21 mouse cellular contexts compared by ENCODE assay signal in genomic region chr8:111803362-111803761, GRCm38 (mm10). TPM values are rescaled to one million over a fixed set of nuclear protein-coding genes. Genes with fewer than 3 reads are reported as not detected.
A peak's percentile ranks its signal among the peaks of the same experiment; 100 is the strongest.
DNase-seq lines count a peak whose midpoint lies in the region; ATAC-seq and TF ChIP-seq lines count a peak whose summit lies in the region.
"Had no signal": no experiment of that assay in that cellular context is flagged by ENCODE, and none has a peak within 500 bp of the region (broad histone marks: within the 10 kb centered on the region; RNA-seq: fewer than 3 reads in every experiment).

No protein-coding gene starts in this region.

- no peaks in the 10 kb centered on the region for H3K36me3 ChIP-seq in heart, embryonic 15.5 days
- no peaks in the 10 kb centered on the region for H3K36me3 ChIP-seq in kidney, postnatal 0 days (ENCODE audit: insufficient read depth, low read length)
- no peaks in the 10 kb centered on the region; the same call in 1 of the 2 replicates for H3K36me3 ChIP-seq in kidney, embryonic 14.5 days (ENCODE audit: control insufficient read depth, insufficient read depth, low read length)
- H3K36me3 ChIP-seq in embryonic facial prominence, embryonic 14.5 days (ENCODE audit: control insufficient read depth, insufficient read depth, low read length) = peaks cover 18% of the 10 kb centered on the region; the same call in 1 of the 2 replicates
- peaks cover 26% of the 10 kb centered on the region for H3K36me3 ChIP-seq in limb, embryonic 14.5 days (ENCODE audit: control insufficient read depth, insufficient read depth, low read length)
- no peaks in the 10 kb centered on the region for H3K36me3 ChIP-seq in midbrain, embryonic 15.5 days (replicated peaks)

- intact Hi-C loops in heart, postnatal 10 days (cut with DNase I) = no loop called here

- 56% methylated on average over 8 of the region's 8 CpGs for WGBS in heart, embryonic 15.5 days
- 66% methylated on average over 8 of the region's 8 CpGs for WGBS in kidney, postnatal 0 days
- WGBS in kidney, embryonic 14.5 days = 70% methylated on average over 8 of the region's 8 CpGs
- WGBS in embryonic facial prominence, embryonic 14.5 days = 80% methylated on average over 8 of the region's 8 CpGs
- WGBS in limb, embryonic 14.5 days = 75% methylated on average over 8 of the region's 8 CpGs
- WGBS in midbrain, embryonic 15.5 days = 76% methylated on average over 8 of the region's 8 CpGs

- H3K9ac ChIP-seq in heart, embryonic 15.5 days = no peak overlapping the region
- H3K9ac ChIP-seq in kidney, postnatal 0 days (ENCODE audit: low read depth, low read length) = no peak overlapping the region
- H3K9ac ChIP-seq in kidney, embryonic 14.5 days (ENCODE audit: low read depth, low read length) = no peak overlapping the region
- H3K9ac ChIP-seq in embryonic facial prominence, embryonic 14.5 days (ENCODE audit: low read depth, low read length) = no peak overlapping the region
- H3K9ac ChIP-seq in limb, embryonic 14.5 days (ENCODE audit: low read depth, low read length, severe bottlenecking) = no peak overlapping the region
- H3K9ac ChIP-seq in midbrain, embryonic 15.5 days = no peak overlapping the region
- H3K9ac ChIP-seq: forebrain, postnatal 0 days had no signal

- peaks cover 23% of the 10 kb centered on the region for H3K4me1 ChIP-seq in heart, embryonic 15.5 days (replicated peaks)
- H3K4me1 ChIP-seq in kidney, postnatal 0 days (replicated peaks; ENCODE audit: insufficient read depth, low read length) = 0 out of 2 replicates have a peak, but pooled peaks cover 15% of the 10 kb centered on the region
- H3K4me1 ChIP-seq in kidney, embryonic 14.5 days (ENCODE audit: control insufficient read depth, insufficient read depth, low read length) = peaks cover 13% of the 10 kb centered on the region; the same call in 1 of the 2 replicates
- H3K4me1 ChIP-seq in embryonic facial prominence, embryonic 14.5 days (ENCODE audit: control insufficient read depth, insufficient read depth, low read length) = no peaks in the 10 kb centered on the region
- no peaks in the 10 kb centered on the region for H3K4me1 ChIP-seq in limb, embryonic 14.5 days (ENCODE audit: control insufficient read depth, insufficient read depth, low read length)
- no peaks in the 10 kb centered on the region for H3K4me1 ChIP-seq in midbrain, embryonic 15.5 days
- H3K4me1 ChIP-seq: midbrain, embryonic 10.5 days had no signal

- no peak for TF ChIP-seq POLR2A in limb, embryonic 14.5 days (IDR thresholded peaks at IDR 0.05; ENCODE audit: borderline replicate concordance, extremely low read depth, insufficient read depth, insufficient read length)

- ATAC-seq in heart, embryonic 15.5 days (replicated peaks; ENCODE audit: insufficient number of reproducible peaks, insufficient read depth, low FRiP score, low read depth) = no peak
- ATAC-seq in kidney, postnatal 0 days (replicated peaks; ENCODE audit: low FRiP score, low read depth) = no peak
- ATAC-seq in kidney, embryonic 14.5 days (ENCODE audit: low FRiP score, low TSS enrichment) = no peak
- no peak for ATAC-seq in embryonic facial prominence, embryonic 14.5 days (ENCODE audit: low read depth)
- peak; percentile 53; the same call in 1 of the 2 replicates for ATAC-seq in limb, embryonic 14.5 days (ENCODE audit: low FRiP score, low read depth)
- no peak for ATAC-seq in midbrain, embryonic 15.5 days (replicated peaks)
- ATAC-seq: forebrain, postnatal 0 days had no signal

- no peak overlapping the region for H3K4me2 ChIP-seq in heart, embryonic 15.5 days
- H3K4me2 ChIP-seq in kidney, postnatal 0 days (ENCODE audit: low read length) = no peak overlapping the region
- no peak overlapping the region for H3K4me2 ChIP-seq in kidney, embryonic 14.5 days (replicated peaks; ENCODE audit: low read depth, low read length)
- H3K4me2 ChIP-seq in embryonic facial prominence, embryonic 14.5 days (ENCODE audit: low read depth, low read length) = no peak overlapping the region
- no peak overlapping the region for H3K4me2 ChIP-seq in limb, embryonic 14.5 days (replicated peaks; ENCODE audit: low read depth, low read length, severe bottlenecking)
- H3K4me2 ChIP-seq in midbrain, embryonic 15.5 days = no peak overlapping the region

- no peak overlapping the region for H3K4me3 ChIP-seq in heart, embryonic 15.5 days
- no peak overlapping the region for H3K4me3 ChIP-seq in kidney, postnatal 0 days (replicated peaks; ENCODE audit: low read depth, low read length)
- no peak overlapping the region for H3K4me3 ChIP-seq in kidney, embryonic 14.5 days (ENCODE audit: low read length)
- no peak overlapping the region for H3K4me3 ChIP-seq in embryonic facial prominence, embryonic 14.5 days (ENCODE audit: low read depth, low read length)
- no peak overlapping the region for H3K4me3 ChIP-seq in limb, embryonic 14.5 days (replicated peaks; ENCODE audit: low read length)
- no peak overlapping the region for H3K4me3 ChIP-seq in midbrain, embryonic 15.5 days
- H3K4me3 ChIP-seq: forebrain, embryonic 10.5 days; layer of hippocampus, adult 2 months; midbrain, embryonic 10.5 days had no signal

- DNase-seq in heart, postnatal 10 days = no peak
- DNase-seq in kidney, postnatal 0 days (ENCODE audit: low spot score) = no peak
- DNase-seq in embryonic facial prominence, embryonic 14.5 days (ENCODE audit: low spot score) = peak; percentile 52
- DNase-seq in limb, embryonic 14.5 days (ENCODE audit: low spot score) = no peak
- no peak for DNase-seq in urinary bladder, postnatal 25 days (ENCODE audit: low spot score)
- DNase-seq: adrenal gland, adult 2 months; cerebellum, adult 9-11 months; forebrain, postnatal 0 days; kidney, adult 9 months; layer of hippocampus, postnatal 36 days; liver; right cerebral cortex, postnatal 4 days; thymus, postnatal 25 days had no signal

- H3K27me3 ChIP-seq in heart, embryonic 15.5 days = no peaks in the 10 kb centered on the region
- H3K27me3 ChIP-seq in kidney, postnatal 0 days (ENCODE audit: insufficient read depth, low read length) = no peaks in the 10 kb centered on the region
- no peaks in the 10 kb centered on the region for H3K27me3 ChIP-seq in kidney, embryonic 14.5 days (ENCODE audit: control insufficient read depth, insufficient read depth, low read length)
- no peaks in the 10 kb centered on the region for H3K27me3 ChIP-seq in embryonic facial prominence, embryonic 14.5 days (replicated peaks; ENCODE audit: control insufficient read depth, insufficient read depth, low read length)
- no peaks in the 10 kb centered on the region for H3K27me3 ChIP-seq in limb, embryonic 14.5 days (ENCODE audit: control insufficient read depth, insufficient read depth, low read length)
- H3K27me3 ChIP-seq in midbrain, embryonic 15.5 days (replicated peaks) = no peaks in the 10 kb centered on the region

- H3K9me3 ChIP-seq in heart, embryonic 15.5 days (replicated peaks) = no peaks in the 10 kb centered on the region
- H3K9me3 ChIP-seq in kidney, postnatal 0 days (replicated peaks; ENCODE audit: low read length) = no peaks in the 10 kb centered on the region
- H3K9me3 ChIP-seq in kidney, embryonic 14.5 days (ENCODE audit: control insufficient read depth, low read length) = no peaks in the 10 kb centered on the region
- H3K9me3 ChIP-seq in embryonic facial prominence, embryonic 14.5 days (ENCODE audit: control insufficient read depth, low read length) = no peaks in the 10 kb centered on the region
- no peaks in the 10 kb centered on the region for H3K9me3 ChIP-seq in limb, embryonic 14.5 days (ENCODE audit: control insufficient read depth, low read length)
- no peaks in the 10 kb centered on the region for H3K9me3 ChIP-seq in midbrain, embryonic 15.5 days
- H3K9me3 ChIP-seq: forebrain, embryonic 10.5 days; midbrain, embryonic 10.5 days had no signal

- H3K27ac ChIP-seq in heart, embryonic 15.5 days = peak overlapping the region; percentile 72
- H3K27ac ChIP-seq in kidney, postnatal 0 days = peak overlapping the region; percentile 66; the same call in 1 of the 2 replicates
- no peak overlapping the region for H3K27ac ChIP-seq in kidney, embryonic 14.5 days (ENCODE audit: low read depth, low read length)
- H3K27ac ChIP-seq in embryonic facial prominence, embryonic 14.5 days (replicated peaks; ENCODE audit: low read depth, low read length) = 0 out of 2 replicates have a peak overlapping the region, but pooled peaks have one; percentile 52
- no peak overlapping the region for H3K27ac ChIP-seq in limb, embryonic 14.5 days (replicated peaks; ENCODE audit: low read depth, low read length)
- H3K27ac ChIP-seq in midbrain, embryonic 15.5 days = no peak overlapping the region
- H3K27ac ChIP-seq: forebrain, embryonic 10.5 days; layer of hippocampus, adult 2 months; macrophage; midbrain, embryonic 10.5 days had no signal

- TF ChIP-seq CTCF in kidney, postnatal 0 days (IDR thresholded peaks at IDR 0.05; ENCODE audit: low read depth) = no peak

RNA-seq across cellular contexts. Expression of gene Cfdp1, which starts 50.7 kb away (rescaled TPM):
- 117 and 122 TPM in 2 replicates for polyA plus RNA-seq in heart, embryonic 15.5 days (2015; fragmentation: Nextera tagmentation; extraction: Ambion mirVana)
- 10 to 100 TPM; 43.7 to 53.7 TPM for total RNA-seq in heart, postnatal 10 days (2021)
- polyA plus RNA-seq in kidney, postnatal 0 days (2015; fragmentation: Nextera tagmentation; extraction: Ambion mirVana) = 180 and 183 TPM in 2 replicates
- polyA plus RNA-seq in kidney, embryonic 14.5 days (2014; fragmentation: Nextera tagmentation; extraction: Ambion mirVana) = 221 and 289 TPM in 2 replicates
- 202 and 203 TPM in 2 replicates for polyA plus RNA-seq in embryonic facial prominence, embryonic 14.5 days (2014; fragmentation: Nextera tagmentation; extraction: Ambion mirVana)
- polyA plus RNA-seq in limb, embryonic 14.5 days (2012; rRNA removed) = 50.4 and 129 TPM in 2 replicates
- 210 and 219 TPM in 2 replicates for polyA plus RNA-seq in limb, embryonic 14.5 days (2014; fragmentation: Nextera tagmentation; extraction: Ambion mirVana)
- polyA plus RNA-seq in midbrain, embryonic 15.5 days (2015; fragmentation: Nextera tagmentation; extraction: Ambion mirVana) = 210 and 216 TPM in 2 replicates

RNA-seq across cellular contexts. Expression of gene Bcar1, which starts 59.8 kb away (rescaled TPM):
- 40.1 and 45.3 TPM in 2 replicates for polyA plus RNA-seq in heart, embryonic 15.5 days (2015; fragmentation: Nextera tagmentation; extraction: Ambion mirVana)
- 10 to 100 TPM; 48.0 to 54.2 TPM for total RNA-seq in heart, postnatal 10 days (2021)
- polyA plus RNA-seq in kidney, postnatal 0 days (2015; fragmentation: Nextera tagmentation; extraction: Ambion mirVana) = 48.7 and 49.1 TPM in 2 replicates
- polyA plus RNA-seq in kidney, embryonic 14.5 days (2014; fragmentation: Nextera tagmentation; extraction: Ambion mirVana) = 39.1 and 55.6 TPM in 2 replicates
- polyA plus RNA-seq in embryonic facial prominence, embryonic 14.5 days (2014; fragmentation: Nextera tagmentation; extraction: Ambion mirVana) = 34.9 and 35.3 TPM in 2 replicates
- 55.5 and 79.4 TPM in 2 replicates for polyA plus RNA-seq in limb, embryonic 14.5 days (2012; rRNA removed)
- 40.7 and 45.4 TPM in 2 replicates for polyA plus RNA-seq in limb, embryonic 14.5 days (2014; fragmentation: Nextera tagmentation; extraction: Ambion mirVana)
- polyA plus RNA-seq in midbrain, embryonic 15.5 days (2015; fragmentation: Nextera tagmentation; extraction: Ambion mirVana) = 51.9 and 55.8 TPM in 2 replicates
- total RNA-seq: hematopoietic stem cell, adult 5-6 weeks had no signal

Comparison
In these comparisons a context has a peak if more than half of its experiments do, and no peak if none do; other contexts are left out.
1. H3K27ac ChIP-seq: peak in heart, embryonic 15.5 days (single experiment), kidney, postnatal 0 days (single experiment) and embryonic facial prominence, embryonic 14.5 days (single experiment); none in kidney, embryonic 14.5 days (single experiment), limb, embryonic 14.5 days (single experiment) and midbrain, embryonic 15.5 days (single experiment).